Mouse (Mus musculus) forebrain, embryonic 15.5 days (tissue): ENCODE measurements around the gene Dync2h1. TPM values are rescaled to one million over a fixed set of nuclear protein-coding genes. Genes with fewer than 3 reads are reported as not detected.
"Not testable (repeated sequence)": the region's sequence is repeated elsewhere in the genome, so short reads cannot be mapped to it uniquely, and the experiment has no call there.

Experiments
- ATAC-seq: fragments of 200-750 bp; cut with Nextera tagmentation; replicated peaks from 2 replicates; pipeline ENCODE4 v1.8.0; 2017; ENCODE audit warnings: mild to moderate bottlenecking, moderate TSS enrichment, moderate library complexity
- H3K27ac ChIP-seq: fragments of 300-500 bp; sonication (generic); replicated peaks from 2 replicates; pipeline ENCODE4 v1.5.1; 2015; ENCODE audit warnings: mild to moderate bottlenecking, inconsistent platforms
- H3K27me3 ChIP-seq: fragments of 300-500 bp; sonication (generic); 2 replicates; pipeline ENCODE4 v1.6.1; 2015; ENCODE audit warnings: inconsistent platforms
- H3K36me3 ChIP-seq: fragments of 300-500 bp; sonication (generic); 2 replicates; pipeline ENCODE4 v1.6.1; 2015; ENCODE audit warnings: mild to moderate bottlenecking, inconsistent platforms
- H3K4me1 ChIP-seq: fragments of 300-500 bp; sonication (generic); 2 replicates; pipeline ENCODE4 v1.6.1; 2015; ENCODE audit warnings: inconsistent platforms
- H3K4me2 ChIP-seq: fragments of 300-500 bp; sonication (generic); replicated peaks from 2 replicates; pipeline ENCODE4 v1.6.1; 2015; ENCODE audit warnings: mild to moderate bottlenecking, inconsistent platforms
- H3K4me3 ChIP-seq: fragments of 300-500 bp; sonication (generic); 2 replicates; pipeline ENCODE4 v1.5.1; 2015; ENCODE audit warnings: mild to moderate bottlenecking, inconsistent platforms
- H3K9ac ChIP-seq: fragments of 300-500 bp; sonication (generic); replicated peaks from 2 replicates; pipeline ENCODE4 v1.6.1; 2015; ENCODE audit warnings: mild to moderate bottlenecking, inconsistent platforms
- H3K9me3 ChIP-seq: fragments of 300-500 bp; sonication (generic); 2 replicates; pipeline ENCODE4 v1.6.1; 2016; ENCODE audit warnings: inconsistent platforms
- WGBS: fragments of 180-500 bp; shearing (Covaris S2); methylation state at CpG from one replicate; pipeline ENCODE4 v1.1.7; 2015; ENCODE audit warnings: mixed read lengths; 5-methylcytosine and 5-hydroxymethylcytosine counted together
- polyA plus RNA-seq: library from polyadenylated mRNA; unstranded; fragments of >200 nt; fragmentation: Nextera tagmentation; extraction: Ambion mirVana; gene quantifications from 2 replicates; pipeline ENCODE4 v1.2.1, GENCODE M21; 2015

Dync2h1 gene
- polyA plus RNA-seq, 1 experiment from 2014 or later: 23.2 TPM

- Histone ChIP-seq H3K4me1 (no peaks in the 10 kb centered on the region), H3K27ac (no peak overlapping the region), H3K36me3 (0 out of 2 replicates have a peak, but pooled peaks cover 3% of the 10 kb centered on the region), H3K4me3 (no peak overlapping the region), H3K4me2 (no peak overlapping the region), H3K9me3 (no peaks in the 10 kb centered on the region), H3K9ac (no peak overlapping the region), H3K27me3 (no peaks in the 10 kb centered on the region)
- no peak for ATAC-seq
- 88% methylated on average over 3 of the region's 3 CpGs for WGBS
These were observed 174.5 kb downstream of the Dync2h1 start for GRCm38 (mm10) chr9:7009785-7010184.

GRCm38 (mm10) chr9:6994865-6995264, 189.4 kb downstream of the Dync2h1 start:
- Histone ChIP-seq H3K4me1 (no peaks in the 10 kb centered on the region), H3K4me3 (no peak overlapping the region), H3K4me2 (no peak overlapping the region), H3K36me3 (peaks cover 5% of the 10 kb centered on the region), H3K27me3 (no peaks in the 10 kb centered on the region), H3K9ac (no peak overlapping the region), H3K27ac (no peak overlapping the region), H3K9me3 (no peaks in the 10 kb centered on the region)
- WGBS: 66% methylated on average over 2 of the region's 2 CpGs
- ATAC-seq: no peak

DNA sequence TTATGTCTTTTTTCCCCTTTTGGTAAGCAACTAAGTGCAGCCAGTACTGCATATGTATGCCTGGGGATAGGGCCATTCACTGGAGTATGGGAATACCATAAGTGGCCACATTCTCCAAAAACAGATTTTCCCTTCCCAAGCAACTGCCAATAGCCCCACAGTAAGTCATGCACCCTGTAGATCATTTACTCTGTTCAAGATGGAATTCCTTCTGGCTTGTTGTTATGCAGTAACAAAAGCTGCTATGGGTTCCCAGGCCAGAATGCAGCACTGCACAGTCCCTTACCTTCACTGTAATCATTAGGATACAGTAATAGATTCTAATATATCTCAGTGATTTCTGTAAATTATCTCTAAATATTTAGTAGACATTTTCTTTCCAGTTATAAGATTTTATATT, 190.0 kb downstream of the Dync2h1 start:
- Histone ChIP-seq H3K4me1 (no peaks in the 10 kb centered on the region), H3K27ac (no peak overlapping the region), H3K9me3 (no peaks in the 10 kb centered on the region), H3K36me3 (peaks cover 5% of the 10 kb centered on the region), H3K4me2 (no peak overlapping the region), H3K27me3 (no peaks in the 10 kb centered on the region), H3K4me3 (no peak overlapping the region), H3K9ac (no peak overlapping the region)
- ATAC-seq: no peak

DNA sequence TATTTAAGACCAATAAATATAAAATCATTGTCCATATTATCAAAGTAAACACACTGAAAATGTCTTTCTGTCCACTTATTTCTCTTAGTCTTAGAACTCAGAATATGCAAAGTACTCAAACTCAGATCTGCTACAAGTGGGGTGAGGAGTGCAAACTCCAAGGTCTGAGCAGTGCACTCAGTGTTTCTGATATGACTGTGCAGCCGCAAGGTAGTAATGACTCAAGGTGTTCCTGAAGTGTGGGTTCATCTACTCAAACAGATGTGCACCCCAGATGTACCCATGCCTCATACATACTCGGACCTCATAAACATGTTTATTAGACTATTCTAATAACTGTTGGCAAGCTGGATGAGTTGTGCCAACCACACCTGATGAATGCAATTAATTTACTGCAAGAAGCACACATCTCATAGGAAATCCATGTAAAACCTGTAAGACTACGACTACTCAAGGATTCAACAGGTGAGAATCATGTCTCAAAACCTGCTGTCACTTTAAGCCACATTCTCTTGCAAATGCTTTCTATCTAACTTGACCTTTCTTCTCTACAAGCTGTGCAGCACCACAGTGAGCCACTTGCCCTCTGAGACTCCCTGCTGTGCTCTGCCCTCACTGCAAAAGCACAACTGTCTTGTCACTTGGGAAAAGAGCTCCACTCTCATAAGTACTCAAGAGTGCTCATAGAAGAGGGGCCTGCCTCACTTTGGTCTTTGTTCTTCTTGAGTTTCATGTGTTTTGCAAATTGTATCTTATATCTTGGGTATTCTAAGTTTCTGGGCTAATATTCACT, 195.2 kb downstream of the Dync2h1 start:
- Histone ChIP-seq H3K9me3 (no peaks in the 10 kb centered on the region), H3K36me3 (peaks cover 9% of the 10 kb centered on the region), H3K4me3 (no peak overlapping the region), H3K9ac (no peak overlapping the region), H3K4me2 (no peak overlapping the region), H3K27me3 (no peaks in the 10 kb centered on the region), H3K4me1 (no peaks in the 10 kb centered on the region), H3K27ac (no peak overlapping the region)
- 93% methylated on average over 3 of the region's 3 CpGs for WGBS
- no peak for ATAC-seq

- H3K27ac ChIP-seq: no peak overlapping the region
- H3K9me3 ChIP-seq: no peaks in the 10 kb centered on the region
- no peaks in the 10 kb centered on the region for H3K4me1 ChIP-seq
- H3K36me3 ChIP-seq: peaks cover 9% of the 10 kb centered on the region; the same call in 1 of the 2 replicates
- no peaks in the 10 kb centered on the region for H3K27me3 ChIP-seq
- ATAC-seq: no peak
- H3K9ac ChIP-seq: no peak overlapping the region
- WGBS: 80% methylated on average over 3 of the region's 3 CpGs
- H3K4me3 ChIP-seq: no peak overlapping the region
- no peak overlapping the region for H3K4me2 ChIP-seq
These were observed 198.1 kb downstream of the Dync2h1 start for GRCm38 (mm10) chr9:6986161-6986560.

DNA sequence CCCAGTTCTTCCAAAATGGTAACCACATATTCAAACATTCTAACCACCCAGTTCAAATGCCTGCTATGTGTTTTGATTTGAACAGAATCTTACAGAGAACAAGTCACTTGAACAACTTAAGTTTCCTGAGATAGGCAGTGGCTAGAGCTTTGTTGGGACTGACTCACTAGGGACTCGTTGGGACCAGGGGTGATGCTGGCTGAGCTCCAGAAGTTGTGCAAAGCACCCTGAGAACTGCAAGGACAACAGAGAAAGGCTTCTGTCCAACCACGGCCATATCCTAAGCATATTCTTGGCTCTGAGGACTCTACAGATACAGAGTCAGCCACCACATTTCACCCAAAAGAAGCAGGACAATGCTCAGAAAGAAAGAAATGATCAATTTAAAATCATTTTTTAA, 215.1 kb downstream of the Dync2h1 start:
- Histone ChIP-seq H3K27me3 (no peaks in the 10 kb centered on the region), H3K4me2 (no peak overlapping the region), H3K27ac (no peak overlapping the region), H3K9me3 (no peaks in the 10 kb centered on the region), H3K4me3 (no peak overlapping the region), H3K4me1 (no peaks in the 10 kb centered on the region), H3K9ac (no peak overlapping the region), H3K36me3 (peaks cover 5% of the 10 kb centered on the region)
- 72% methylated on average over 2 of the region's 2 CpGs for WGBS
- ATAC-seq: no peak

DNA sequence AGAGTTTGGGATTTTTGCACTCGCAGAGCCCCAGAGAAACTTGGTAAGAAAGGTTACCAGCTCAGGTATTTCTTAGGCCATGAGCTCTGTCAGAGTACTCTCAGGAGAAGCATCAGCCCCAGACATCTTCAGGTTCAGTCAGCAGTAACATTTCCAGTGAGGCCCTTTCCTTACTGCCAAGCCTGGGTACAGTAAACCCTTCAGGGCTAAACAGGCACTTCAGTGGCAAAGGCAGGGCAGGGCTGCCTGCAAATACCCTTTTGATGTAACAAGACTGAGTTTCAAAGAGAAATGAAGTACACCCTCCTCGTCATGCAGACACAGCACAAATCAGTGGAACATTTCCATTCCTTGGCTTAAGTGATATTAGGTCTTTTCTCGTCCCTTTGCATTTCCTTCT, 219.2 kb downstream of the Dync2h1 start:
- ATAC-seq: no peak

DNA sequence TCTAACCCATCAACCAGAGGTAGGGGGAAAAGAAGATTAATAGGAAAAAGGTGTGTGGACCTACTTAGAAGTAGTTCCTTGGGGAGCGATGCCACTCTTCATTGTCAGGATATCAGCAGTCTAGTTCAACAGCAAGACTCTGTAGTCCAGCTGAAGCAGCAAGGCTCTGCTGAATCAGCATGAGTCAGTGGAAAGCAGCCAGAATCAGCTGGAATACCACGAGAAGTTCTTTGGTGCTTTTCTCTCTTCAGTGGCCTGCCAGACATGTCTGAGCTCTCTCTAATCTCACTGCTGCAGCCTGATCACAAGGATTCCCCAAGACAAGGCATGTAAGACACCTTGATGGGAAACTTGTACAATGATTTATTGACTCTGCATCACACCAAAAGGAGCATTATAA, 225.9 kb downstream of the Dync2h1 start:
- no peak for ATAC-seq
- Histone ChIP-seq H3K27ac (no peak overlapping the region), H3K36me3 (no peaks in the 10 kb centered on the region), H3K27me3 (no peaks in the 10 kb centered on the region), H3K4me1 (no peaks in the 10 kb centered on the region), H3K4me2 (no peak overlapping the region), H3K9ac (no peak overlapping the region), H3K9me3 (no peaks in the 10 kb centered on the region), H3K4me3 (no peak overlapping the region)
- 89% methylated on average over 2 of the region's 2 CpGs for WGBS

More for the DNA sequence above, 219.2 kb downstream of the Dync2h1 start:
- no peaks in the 10 kb centered on the region for H3K27me3 ChIP-seq
- H3K4me2 ChIP-seq: no peak overlapping the region
- WGBS: 81% methylated on average over 3 of the region's 3 CpGs
- no peaks in the 10 kb centered on the region for H3K4me1 ChIP-seq
- no peak overlapping the region for H3K4me3 ChIP-seq
- H3K27ac ChIP-seq: no peak overlapping the region
- peaks cover 5% of the 10 kb centered on the region for H3K36me3 ChIP-seq
- no peak overlapping the region for H3K9ac ChIP-seq
- no peaks in the 10 kb centered on the region for H3K9me3 ChIP-seq

DNA sequence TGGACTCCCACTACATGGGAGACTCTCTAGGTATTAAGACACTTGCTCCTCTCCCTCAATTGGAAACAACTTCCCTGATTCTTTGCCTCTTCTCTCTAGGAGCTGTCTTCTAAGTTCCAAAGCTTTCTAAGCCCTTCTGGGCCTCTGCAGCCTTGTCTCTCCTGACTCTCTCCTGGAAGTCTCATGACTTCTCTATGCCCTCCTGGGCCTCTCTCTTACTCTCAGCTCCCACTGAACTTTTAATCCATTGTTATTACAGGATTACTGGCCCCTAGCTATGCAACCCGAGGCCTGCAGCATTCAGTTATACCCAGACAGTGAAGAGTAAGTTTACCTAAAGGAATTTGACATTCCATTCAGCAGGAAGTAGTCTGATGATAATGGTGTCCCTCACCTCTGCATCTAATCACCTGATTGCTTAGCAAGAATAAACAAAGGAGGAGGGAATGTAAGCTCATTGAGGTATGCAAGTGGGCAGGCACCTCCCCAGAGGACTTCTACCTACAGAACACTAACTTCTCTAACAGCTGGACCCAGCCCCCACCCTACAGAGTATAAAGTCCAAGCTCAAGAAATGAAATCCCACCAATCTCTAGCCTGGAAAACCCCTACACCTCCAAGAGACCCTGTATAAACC, 256.7 kb downstream of the Dync2h1 start:
- Histone ChIP-seq H3K36me3 (0 out of 2 replicates have a peak, but pooled peaks cover 3% of the 10 kb centered on the region), H3K27ac (no peak overlapping the region), H3K4me1 (no peaks in the 10 kb centered on the region), H3K4me2 (no peak overlapping the region), H3K4me3 (no peak overlapping the region), H3K9ac (no peak overlapping the region), H3K9me3 (no peaks in the 10 kb centered on the region), H3K27me3 (no peaks in the 10 kb centered on the region)
- WGBS: 9% methylated on average over 1 of the region's 1 CpGs
- ATAC-seq: no peak

- 93% methylated on average over 1 of the region's 1 CpGs for WGBS
- ATAC-seq: no peak
- no peaks in the 10 kb centered on the region for H3K9me3 ChIP-seq
- H3K9ac ChIP-seq: no peak overlapping the region
- H3K4me2 ChIP-seq: no peak overlapping the region
- no peaks in the 10 kb centered on the region for H3K4me1 ChIP-seq
- H3K36me3 ChIP-seq: no peaks in the 10 kb centered on the region
- H3K27me3 ChIP-seq: no peaks in the 10 kb centered on the region
- H3K27ac ChIP-seq: no peak overlapping the region
- no peak overlapping the region for H3K4me3 ChIP-seq
These were observed 270.8 kb downstream of the Dync2h1 start for GRCm38 (mm10) chr9:6913471-6913870.

DNA sequence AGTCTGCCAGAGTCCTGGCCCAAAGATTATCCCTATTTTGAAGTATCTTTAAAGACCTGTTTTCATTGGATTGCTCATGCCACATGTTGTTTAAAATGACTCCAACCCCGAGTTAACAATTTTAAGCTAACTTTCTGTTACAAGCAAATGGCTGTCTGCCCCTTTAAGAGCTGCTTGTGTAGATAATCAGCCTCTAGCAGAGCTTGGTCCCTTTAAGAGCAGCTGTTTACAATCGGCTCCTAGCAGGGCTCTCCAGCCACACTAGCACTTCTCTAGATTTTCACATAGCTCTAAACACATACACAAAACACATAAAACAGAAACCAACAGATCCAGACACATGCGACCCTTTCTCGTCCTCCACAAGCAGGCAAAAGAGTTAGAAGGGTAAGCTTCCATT, 273.7 kb downstream of the Dync2h1 start:
- 56% methylated on average over 4 of the region's 4 CpGs for WGBS
- not testable (repeated sequence) for H3K4me1 ChIP-seq, H3K36me3 ChIP-seq, ATAC-seq, H3K9me3 ChIP-seq, H3K27ac ChIP-seq, H3K9ac ChIP-seq, H3K27me3 ChIP-seq, H3K4me2 ChIP-seq, H3K4me3 ChIP-seq

DNA sequence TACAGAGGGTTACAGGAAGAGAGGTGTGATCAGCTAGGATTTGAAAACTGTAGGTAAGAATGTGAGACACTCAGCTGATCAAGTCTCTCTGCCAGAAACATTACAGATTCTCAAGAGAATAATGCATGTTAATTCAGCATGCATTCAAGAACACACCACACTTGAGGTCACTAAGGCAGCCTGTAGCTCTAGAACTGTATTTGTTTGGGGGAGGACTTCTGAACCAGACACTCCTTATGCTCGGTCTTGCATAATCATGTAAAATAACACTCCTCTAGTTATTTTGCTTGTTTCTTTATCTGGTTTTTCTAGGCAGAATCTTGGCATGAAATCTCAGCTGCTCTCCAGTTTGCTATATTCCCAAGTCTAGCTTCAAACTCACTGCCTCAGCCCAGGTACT, 282.6 kb downstream of the Dync2h1 start:
- Histone ChIP-seq H3K27me3 (no peaks in the 10 kb centered on the region), H3K27ac (no peak overlapping the region), H3K4me2 (no peak overlapping the region), H3K9me3 (no peaks in the 10 kb centered on the region), H3K36me3 (no peaks in the 10 kb centered on the region), H3K4me3 (no peak overlapping the region), H3K9ac (no peak overlapping the region), H3K4me1 (no peaks in the 10 kb centered on the region)
- 85% methylated on average over 1 of the region's 1 CpGs for WGBS
- ATAC-seq: no peak

DNA sequence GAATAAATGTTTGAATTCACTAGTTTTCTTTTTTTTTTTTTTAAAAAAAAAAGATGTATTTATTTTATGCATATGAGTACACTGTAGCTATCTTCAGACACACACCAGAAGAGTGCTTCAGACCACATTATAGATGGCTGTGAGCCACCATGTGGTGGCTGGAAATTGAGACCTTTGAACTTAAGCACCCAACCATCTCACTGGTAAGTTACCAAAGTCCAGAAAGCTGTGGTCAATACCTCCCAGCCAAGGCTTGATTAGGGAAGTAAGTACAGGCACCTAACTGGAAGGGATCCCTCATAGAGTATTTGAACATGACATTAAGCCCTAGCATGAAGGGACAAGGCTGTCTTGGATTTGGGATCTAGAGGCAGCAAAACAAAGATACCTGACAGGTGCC, 292.9 kb downstream of the Dync2h1 start:
- H3K4me1 ChIP-seq: no peaks in the 10 kb centered on the region
- H3K27ac ChIP-seq: no peak overlapping the region
- H3K36me3 ChIP-seq: no peaks in the 10 kb centered on the region
- no peaks in the 10 kb centered on the region for H3K27me3 ChIP-seq
- H3K4me2 ChIP-seq: no peak overlapping the region
- H3K4me3 ChIP-seq: no peak overlapping the region
- no peak for ATAC-seq
- H3K9ac ChIP-seq: no peak overlapping the region
- H3K9me3 ChIP-seq: no peaks in the 10 kb centered on the region
